Mouse (Mus musculus): ENCODE measurements around the gene Ganc. TPM values are rescaled to one million over a fixed set of nuclear protein-coding genes. Genes with fewer than 3 reads are reported as not detected.
A peak's percentile ranks its signal among the peaks of the same experiment; 100 is the strongest.

Ganc gene
- polyA plus RNA-seq, 2 experiments = 4.8 to 5.1 TPM

DNA sequence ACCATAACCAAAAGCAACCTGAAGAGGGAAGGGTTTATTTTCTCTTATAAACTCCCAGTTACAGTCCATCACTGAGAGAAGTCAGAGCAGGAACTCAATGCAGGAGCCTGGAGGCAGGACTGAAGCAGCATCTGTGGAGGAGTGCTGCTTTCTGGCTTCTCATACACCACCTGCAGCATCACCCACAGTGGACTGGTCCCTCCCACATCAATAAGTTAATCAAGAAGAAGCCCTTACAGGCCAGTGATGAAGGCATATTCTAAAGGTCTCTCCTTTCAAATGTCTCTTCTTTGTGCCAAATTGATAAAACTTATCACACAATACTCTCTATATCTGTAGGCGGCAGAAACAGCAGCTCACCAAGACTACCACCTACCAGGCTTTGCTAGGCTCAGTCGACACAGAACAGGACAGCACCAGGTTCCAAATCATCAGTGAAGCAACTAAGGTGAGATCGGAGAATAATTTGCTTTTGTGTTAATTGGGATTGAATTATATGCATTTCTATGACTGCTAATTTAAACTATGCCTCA lies 7.5 kb downstream of the Ganc start:
- H3K4me2 ChIP-seq (ENCODE audit: low read depth) = peak overlapping the region; percentile 23
- no peak overlapping the region; a peak in 1 of 4 replicates for H3K4me3 ChIP-seq (ENCODE audit: insufficient read depth in 1 of 2, low read depth in 2 of 2, low read length in 2 of 2)
- WGBS (ENCODE audit: insufficient replicate concordance) = 28% methylated on average over 3 of the region's 3 CpGs
- no peak overlapping the region for H3K9ac ChIP-seq (replicated peaks)
- H3K27ac ChIP-seq = no peak overlapping the region
- H3K36me3 ChIP-seq (replicated peaks; ENCODE audit: control insufficient read depth, insufficient read depth, low read depth) = no peaks in the 10 kb centered on the region; the same call in 1 of the 2 replicates
- H3K27me3 ChIP-seq (ENCODE audit: control insufficient read depth, insufficient read depth, low read length) = no peaks in the 10 kb centered on the region
- H3K4me1 ChIP-seq (replicated peaks; ENCODE audit: control insufficient read depth in 2 of 2, insufficient read depth in 2 of 2, low read length in 1 of 2) = peaks cover 4 to 6% of the 10 kb centered on the region in 2 experiments; a peak in 3 of 4 replicates
- no peaks in the 10 kb centered on the region for H3K9me3 ChIP-seq (ENCODE audit: control insufficient read depth, low read length)
- no peak for TF ChIP-seq CTCF (IDR thresholded peaks at IDR 0.05; ENCODE audit: low read depth)
- TF ChIP-seq EP300 (IDR thresholded peaks at IDR 0.05; ENCODE audit: low read depth) = peak; percentile 76
- peak in 2 of 3 experiments; percentile 17 to 30 for DNase-seq (ENCODE audit: low read depth in 3 of 3, low spot score in 3 of 3)
- peak; percentile 99 for ATAC-seq (ENCODE audit: insufficient read depth)

DNA sequence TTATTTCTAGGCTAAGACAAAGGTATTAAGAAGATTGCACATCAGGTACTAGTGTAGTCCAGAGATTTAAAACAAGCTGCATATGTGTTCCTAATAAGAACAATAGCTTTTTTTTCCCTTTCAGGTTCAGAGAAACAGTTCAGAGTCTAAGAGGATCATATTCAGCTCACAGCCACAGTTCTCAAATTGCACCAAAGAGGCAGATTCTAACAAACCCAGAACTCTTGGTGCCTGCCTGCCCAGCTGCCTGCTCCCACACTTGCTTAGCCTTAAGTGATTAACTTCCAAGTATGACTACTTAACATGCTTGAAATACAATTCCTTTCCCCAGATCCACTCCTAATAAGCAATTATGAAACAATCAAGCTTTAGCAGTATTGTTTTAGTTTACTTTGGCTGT lies 10.4 kb downstream of the Ganc start:
- Histone ChIP-seq H3K9me3 (ENCODE audit: control insufficient read depth, low read length) (no peaks in the 10 kb centered on the region), H3K9ac (replicated peaks) (no peak overlapping the region), H3K4me1 (replicated peaks; ENCODE audit: control insufficient read depth in 2 of 2, insufficient read depth in 2 of 2, low read length in 1 of 2) (peaks cover 4 to 6% of the 10 kb centered on the region in 2 experiments; a peak in 3 of 4 replicates), H3K27ac (no peak overlapping the region), H3K4me2 (ENCODE audit: low read depth) (no peak overlapping the region), H3K4me3 (ENCODE audit: insufficient read depth in 1 of 2, low read depth in 2 of 2, low read length in 2 of 2) (no peak overlapping the region), H3K27me3 (ENCODE audit: control insufficient read depth, insufficient read depth, low read length) (no peaks in the 10 kb centered on the region), H3K36me3 (replicated peaks; ENCODE audit: control insufficient read depth, insufficient read depth, low read depth) (no peaks in the 10 kb centered on the region; the same call in 1 of the 2 replicates)
- ATAC-seq (ENCODE audit: insufficient read depth) (no peak), DNase-seq (ENCODE audit: low read depth in 3 of 3, low spot score in 3 of 3) (no peak)
- TF ChIP-seq EP300 (IDR thresholded peaks at IDR 0.05; ENCODE audit: low read depth) (no peak), CTCF (IDR thresholded peaks at IDR 0.05; ENCODE audit: low read depth) (no peak)

DNA sequence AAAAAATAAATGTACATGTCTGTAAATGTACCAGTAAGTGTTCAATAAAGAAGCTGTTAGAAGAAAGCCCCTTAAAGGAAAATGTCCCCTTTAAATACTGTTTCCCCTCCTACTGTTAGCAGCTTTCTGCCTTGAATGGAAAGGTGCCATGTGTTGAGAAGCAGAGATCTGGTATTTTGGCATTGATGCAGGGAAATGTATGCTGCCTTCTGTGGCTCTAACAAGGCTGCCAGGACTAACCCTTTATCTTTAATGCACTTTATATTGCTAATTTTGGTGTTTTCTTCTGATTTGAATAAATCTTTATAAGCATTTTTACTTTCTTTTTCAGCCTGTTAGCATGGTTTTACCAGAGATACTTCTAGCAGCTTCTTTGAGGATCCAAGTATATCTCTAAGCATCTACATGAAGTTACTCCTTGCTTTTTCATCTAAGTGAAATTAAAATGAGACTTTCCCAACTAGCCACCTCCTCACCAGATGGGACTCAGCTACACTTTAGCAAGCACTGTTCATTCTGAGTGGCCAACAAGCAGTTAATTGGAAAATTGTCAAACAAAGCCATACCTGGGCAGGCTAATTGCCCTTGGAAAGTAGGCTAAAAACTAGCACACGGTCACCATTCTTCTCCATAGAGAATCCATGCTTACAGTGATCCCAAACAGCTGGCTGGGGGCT lies 11.2 kb downstream of the Ganc start:
- peaks cover 4 to 6% of the 10 kb centered on the region in 2 experiments; a peak in 3 of 4 replicates for H3K4me1 ChIP-seq (replicated peaks; ENCODE audit: control insufficient read depth in 2 of 2, insufficient read depth in 2 of 2, low read length in 1 of 2)
- TF ChIP-seq CTCF (IDR thresholded peaks at IDR 0.05; ENCODE audit: low read depth) = no peak
- TF ChIP-seq EP300 (IDR thresholded peaks at IDR 0.05; ENCODE audit: low read depth) = no peak
- no peak overlapping the region for H3K27ac ChIP-seq
- DNase-seq (ENCODE audit: low read depth in 3 of 3, low spot score in 3 of 3) (no peak), ATAC-seq (ENCODE audit: insufficient read depth) (no peak)
- no peak overlapping the region for H3K4me2 ChIP-seq (ENCODE audit: low read depth)
- H3K9ac ChIP-seq (replicated peaks) = no peak overlapping the region
- no peak overlapping the region for H3K4me3 ChIP-seq (ENCODE audit: insufficient read depth in 1 of 2, low read depth in 2 of 2, low read length in 2 of 2)
- WGBS (ENCODE audit: insufficient replicate concordance) = 73% methylated on average over 1 of the region's 1 CpGs
- no peaks in the 10 kb centered on the region for H3K9me3 ChIP-seq (ENCODE audit: control insufficient read depth, low read length)
- no peaks in the 10 kb centered on the region for H3K27me3 ChIP-seq (ENCODE audit: control insufficient read depth, insufficient read depth, low read length)
- no peaks in the 10 kb centered on the region; the same call in 1 of the 2 replicates for H3K36me3 ChIP-seq (replicated peaks; ENCODE audit: control insufficient read depth, insufficient read depth, low read depth)

DNA sequence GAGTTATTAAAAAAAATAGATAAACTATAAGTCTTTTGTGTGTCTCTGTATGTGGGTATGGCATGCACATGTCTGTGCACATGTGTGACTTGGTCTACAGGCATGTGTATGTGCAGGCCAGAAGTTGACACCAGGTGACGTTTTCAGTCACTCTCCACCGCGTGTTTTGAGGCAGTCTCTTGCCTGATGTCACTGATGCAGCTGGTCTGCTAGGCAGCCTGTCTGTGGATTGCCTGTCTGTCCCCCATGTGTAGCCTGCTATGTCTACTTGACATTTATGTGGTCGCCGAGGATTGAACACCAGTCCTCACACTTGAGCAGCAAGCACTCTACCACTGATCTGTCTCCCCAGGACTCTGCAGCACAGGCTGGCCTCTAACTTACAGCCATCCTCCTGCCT lies 20.7 kb downstream of the Ganc start:
- Histone ChIP-seq H3K4me3 (ENCODE audit: insufficient read depth in 1 of 2, low read depth in 2 of 2, low read length in 2 of 2) (no peak overlapping the region), H3K9ac (replicated peaks) (no peak overlapping the region), H3K27ac (no peak overlapping the region), H3K4me1 (replicated peaks; ENCODE audit: control insufficient read depth in 2 of 2, insufficient read depth in 2 of 2, low read length in 1 of 2) (no peaks in the 10 kb centered on the region; a peak in 1 of 4 replicates), H3K9me3 (ENCODE audit: control insufficient read depth, low read length) (no peaks in the 10 kb centered on the region), H3K27me3 (ENCODE audit: control insufficient read depth, insufficient read depth, low read length) (no peaks in the 10 kb centered on the region), H3K36me3 (replicated peaks; ENCODE audit: control insufficient read depth, insufficient read depth, low read depth) (peaks cover 3% of the 10 kb centered on the region; the same call in 1 of the 2 replicates), H3K4me2 (ENCODE audit: low read depth) (no peak overlapping the region)
- 63% methylated on average over 5 of the region's 5 CpGs for WGBS (ENCODE audit: insufficient replicate concordance)
- DNase-seq (ENCODE audit: low read depth in 3 of 3, low spot score in 3 of 3) (no peak), ATAC-seq (ENCODE audit: insufficient read depth) (no peak)
- TF ChIP-seq EP300 (IDR thresholded peaks at IDR 0.05; ENCODE audit: low read depth) (no peak), CTCF (IDR thresholded peaks at IDR 0.05; ENCODE audit: low read depth) (no peak)

DNA sequence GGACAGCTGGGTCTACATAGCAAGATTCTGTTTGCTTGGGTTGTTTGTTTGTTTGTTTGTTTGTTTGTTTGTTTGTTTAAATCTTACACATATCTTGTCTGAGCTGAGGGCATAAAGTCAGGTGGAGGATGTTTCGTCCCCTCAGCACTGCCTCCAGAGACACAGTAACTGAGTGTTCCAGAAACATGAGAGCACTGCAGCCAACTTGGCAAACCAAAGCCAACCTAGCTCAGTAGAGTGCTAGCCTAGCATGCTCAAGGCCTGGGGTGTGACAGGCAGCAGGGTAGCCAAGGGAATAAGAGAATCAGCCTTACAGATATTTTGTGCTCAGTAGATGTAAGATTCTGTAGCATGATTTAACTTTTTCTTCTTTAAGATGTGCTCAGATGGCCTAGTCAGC lies 40.8 kb downstream of the Ganc start:
- Histone ChIP-seq H3K9ac (replicated peaks) (no peak overlapping the region), H3K27ac (no peak overlapping the region), H3K4me2 (ENCODE audit: low read depth) (no peak overlapping the region), H3K9me3 (ENCODE audit: control insufficient read depth, low read length) (no peaks in the 10 kb centered on the region), H3K36me3 (replicated peaks; ENCODE audit: control insufficient read depth, insufficient read depth, low read depth) (no peaks in the 10 kb centered on the region), H3K4me3 (ENCODE audit: insufficient read depth in 1 of 2, low read depth in 2 of 2, low read length in 2 of 2) (no peak overlapping the region), H3K4me1 (replicated peaks; ENCODE audit: control insufficient read depth in 2 of 2, insufficient read depth in 2 of 2, low read length in 1 of 2) (peaks cover 13 to 14% of the 10 kb centered on the region in 2 experiments), H3K27me3 (ENCODE audit: control insufficient read depth, insufficient read depth, low read length) (no peaks in the 10 kb centered on the region)
- TF ChIP-seq CTCF (IDR thresholded peaks at IDR 0.05; ENCODE audit: low read depth) = no peak
- TF ChIP-seq EP300 (IDR thresholded peaks at IDR 0.05; ENCODE audit: low read depth) = no peak
- ATAC-seq (ENCODE audit: insufficient read depth) (no peak), DNase-seq (ENCODE audit: low read depth in 3 of 3, low spot score in 3 of 3) (no peak)
- 66% methylated on average over 1 of the region's 1 CpGs for WGBS (ENCODE audit: insufficient replicate concordance)
